Mouse (Mus musculus): ENCODE results near the gene Slc33a1.

- TF ChIP-seq POLR2A (IDR thresholded peaks at IDR 0.05; ENCODE audit: insufficient read depth, low read depth, low read length) (no peak), CTCF (IDR thresholded peaks at IDR 0.05) (no peak), EP300 (IDR thresholded peaks at IDR 0.05; ENCODE audit: insufficient read depth, low read depth, low read length) (no peak)
These were observed 1.0 kb downstream of the Slc33a1 start for GRCm38 (mm10) chr3:63963421-63964099.

All from heart, adult 2 months (tissue).